Mouse (Mus musculus) forebrain, embryonic 14.5 days (tissue): ENCODE results near the gene Nos3. TPM values are rescaled to one million over a fixed set of nuclear protein-coding genes. Genes with fewer than 3 reads are reported as not detected.

Source experiments
- ATAC-seq: fragments of 200-750 bp; cut with Nextera tagmentation; 2 replicates; pipeline ENCODE4 v1.8.0; 2017; ENCODE audit warnings: mild to moderate bottlenecking, moderate library complexity
- DNase-seq: peaks from one replicate; pipeline ENCODE4 v3.0.0-alpha.2; 2015; ENCODE audit warnings: low spot score
- H3K27ac ChIP-seq: fragments of 300-500 bp; sonication (generic); 2 replicates; pipeline ENCODE4 v1.5.1; 2014; ENCODE audit warnings: low read depth, mild to moderate bottlenecking, control low read depth, low read length, moderate library complexity
- H3K27me3 ChIP-seq: fragments of 300-500 bp; sonication (generic); replicated peaks from 2 replicates; pipeline ENCODE4 v1.6.1; 2014; ENCODE audit warnings: low read length, control low read depth, mixed read lengths; ENCODE audit not compliant: control insufficient read depth, insufficient read depth
- H3K36me3 ChIP-seq: fragments of 300-500 bp; sonication (generic); 2 replicates; pipeline ENCODE4 v1.6.1; 2014; ENCODE audit warnings: low read length, control low read depth; ENCODE audit not compliant: control insufficient read depth, insufficient read depth
- H3K4me1 ChIP-seq: fragments of 300-500 bp; sonication (generic); 2 replicates; pipeline ENCODE4 v1.6.1; 2014; ENCODE audit warnings: antibody characterized with exemption, low read length, control low read depth; ENCODE audit not compliant: control insufficient read depth, insufficient read depth
- H3K4me2 ChIP-seq: fragments of 300-500 bp; sonication (generic); 2 replicates; pipeline ENCODE4 v1.6.1; 2014; ENCODE audit warnings: mild to moderate bottlenecking, control low read depth, low read length
- H3K4me3 ChIP-seq: fragments of 300-500 bp; sonication (generic); 2 replicates; pipeline ENCODE4 v1.5.1; 2014; ENCODE audit warnings: low read depth, low read length, control low read depth
- H3K9ac ChIP-seq: fragments of 300-500 bp; sonication (generic); 2 replicates; pipeline ENCODE4 v1.6.1; 2014; ENCODE audit warnings: mild to moderate bottlenecking, low read length, control low read depth, moderate library complexity
- H3K9me3 ChIP-seq: fragments of 300-500 bp; sonication (generic); replicated peaks from 2 replicates; pipeline ENCODE4 v1.6.1; 2016; ENCODE audit warnings: low read length, control low read depth, mixed read lengths; ENCODE audit not compliant: control insufficient read depth
- WGBS: fragments of 180-500 bp; shearing (Covaris S2); extraction: QIAGEN DNeasy Blood & Tissue Kit; methylation state at CpG from one replicate; pipeline ENCODE4 v1.1.7; 2014; 5-methylcytosine and 5-hydroxymethylcytosine counted together
- polyA plus RNA-seq: library from polyadenylated mRNA; unstranded; fragments of >200 nt; fragmentation: Nextera tagmentation; extraction: Ambion mirVana; gene quantifications from 2 replicates; pipeline ENCODE4 v1.2.1, GENCODE M21; 2014

Gene Nos3
- polyA plus RNA-seq, 1 experiment from 2014 or later, result 4.6 TPM

GRCm38 (mm10) chr5:24385374-24385773, 20.8 kb downstream of the Nos3 start:
- no peak overlapping the region for H3K27ac ChIP-seq
- H3K4me3 ChIP-seq, result no peak overlapping the region
- no peaks in the 10 kb centered on the region for H3K36me3 ChIP-seq
- peaks cover 31% of the 10 kb centered on the region for H3K27me3 ChIP-seq
- no peaks in the 10 kb centered on the region for H3K9me3 ChIP-seq
- no peak overlapping the region for H3K9ac ChIP-seq
- 91% methylated on average over 5 of the region's 5 CpGs for WGBS
- no peak overlapping the region for H3K4me2 ChIP-seq
- no peak for ATAC-seq
- DNase-seq, result no peak
- peaks cover 12% of the 10 kb centered on the region for H3K4me1 ChIP-seq

- Histone ChIP-seq H3K4me2 (no peak overlapping the region), H3K36me3 (no peaks in the 10 kb centered on the region), H3K4me3 (no peak overlapping the region), H3K9me3 (no peaks in the 10 kb centered on the region), H3K27me3 (peaks cover 31% of the 10 kb centered on the region), H3K9ac (no peak overlapping the region), H3K4me1 (peaks cover 12% of the 10 kb centered on the region), H3K27ac (no peak overlapping the region)
- DNase-seq (no peak), ATAC-seq (no peak)
- 77% methylated on average over 10 of the region's 10 CpGs for WGBS
Measured at GRCm38 (mm10) chr5:24385887-24386550, 21.4 kb downstream of the Nos3 start.

DNA sequence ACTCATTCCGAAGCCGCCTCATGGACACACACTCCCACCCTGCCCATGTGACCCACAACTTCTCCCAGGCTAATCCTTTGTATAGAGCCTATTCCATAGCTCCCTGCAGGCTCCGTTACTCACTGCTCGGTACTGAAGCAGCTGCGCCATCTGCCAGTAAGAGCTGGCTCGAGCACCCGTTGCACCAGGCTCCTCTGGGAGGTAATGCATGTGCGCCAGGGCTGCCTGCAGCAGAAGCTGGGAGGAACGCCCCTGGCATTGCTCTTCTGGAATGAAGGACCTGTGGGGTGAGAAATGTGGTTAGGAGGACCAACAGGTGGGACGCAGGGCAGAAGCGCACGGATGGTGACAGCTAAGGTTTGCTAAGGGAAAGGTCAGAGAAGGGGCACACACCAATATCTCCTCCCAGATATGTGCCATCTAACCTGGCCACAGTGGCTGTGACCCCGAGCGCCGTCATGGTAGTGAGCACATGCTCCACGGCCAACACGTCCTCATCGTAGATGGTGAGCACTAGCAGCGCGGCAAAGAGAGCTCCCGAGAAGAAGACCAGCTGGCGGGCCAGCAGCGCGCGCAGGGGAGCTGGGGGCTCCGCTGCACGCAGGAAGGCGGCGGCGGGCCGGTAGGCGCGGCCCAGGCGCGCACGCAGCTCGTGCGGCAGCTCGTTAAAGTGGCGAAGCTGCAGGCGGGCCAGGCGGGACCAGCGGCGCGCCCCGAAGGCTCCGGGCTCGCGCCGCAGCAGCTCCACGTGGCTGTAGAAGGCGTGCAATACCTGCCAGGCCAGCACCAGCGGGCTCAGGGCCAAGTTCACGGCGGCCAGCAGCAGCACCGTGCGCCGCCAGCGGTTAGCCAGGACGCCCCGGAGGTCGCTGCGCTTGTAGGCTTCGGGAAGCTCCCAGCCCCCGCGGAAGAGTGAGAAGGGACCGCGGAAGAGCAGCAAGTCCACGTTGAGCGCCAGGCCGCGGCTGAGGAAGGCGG, 22.9 kb downstream of the Nos3 start:
- Histone ChIP-seq H3K36me3 (no peaks in the 10 kb centered on the region), H3K4me2 (peak overlapping the region; percentile 94), H3K4me3 (peak overlapping the region; percentile 43), H3K27ac (0 out of 2 replicates have a peak overlapping the region, but pooled peaks have one; percentile 14), H3K27me3 (peaks cover 31% of the 10 kb centered on the region), H3K4me1 (peaks cover 12% of the 10 kb centered on the region), H3K9ac (peak overlapping the region; percentile 60), H3K9me3 (no peaks in the 10 kb centered on the region)
- DNase-seq (peak; percentile 88), ATAC-seq (peak; percentile 78)
- 1% methylated on average over 72 of the region's 73 CpGs for WGBS

- WGBS, result 22% methylated on average over 24 of the region's 26 CpGs
- no peak for ATAC-seq
Measured at GRCm38 (mm10) chr5:24388246-24388915, 23.8 kb downstream of the Nos3 start.

DNA sequence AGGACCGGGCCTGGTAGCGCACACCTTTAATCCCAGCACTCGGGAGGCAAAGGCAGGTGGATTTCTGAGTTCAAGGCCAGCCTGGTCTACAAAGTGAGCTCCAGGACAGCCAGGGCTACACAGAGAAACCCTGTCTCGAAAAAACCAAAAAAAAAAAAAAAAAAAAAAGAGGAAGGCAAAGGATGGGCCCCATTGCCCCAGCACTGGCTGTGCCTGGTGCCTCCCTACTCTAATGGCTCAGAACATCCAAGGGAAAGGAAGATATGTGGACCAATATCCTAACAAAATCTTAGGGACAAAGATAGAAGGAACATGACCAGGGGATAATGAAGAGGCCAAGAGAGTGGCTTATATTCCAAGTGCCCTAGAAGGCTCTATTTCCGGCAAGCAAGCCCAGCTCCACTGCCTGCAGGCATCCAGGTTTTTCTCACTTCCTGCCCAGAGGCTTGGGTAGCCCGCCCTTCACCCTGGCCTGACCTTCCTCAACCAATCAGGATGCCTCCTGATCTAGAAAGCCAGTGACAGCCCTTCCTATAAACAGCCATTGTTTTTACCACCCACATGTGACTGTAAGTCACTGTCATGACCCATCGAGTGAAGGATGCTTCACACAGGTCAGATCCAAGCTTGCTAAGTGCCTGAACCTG, 24.5 kb downstream of the Nos3 start:
- Histone ChIP-seq H3K36me3 (no peaks in the 10 kb centered on the region), H3K4me3 (no peak overlapping the region), H3K27me3 (peaks cover 31% of the 10 kb centered on the region), H3K4me2 (no peak overlapping the region), H3K4me1 (peaks cover 6% of the 10 kb centered on the region), H3K9me3 (no peaks in the 10 kb centered on the region), H3K27ac (no peak overlapping the region), H3K9ac (no peak overlapping the region)
- WGBS, result 55% methylated on average over 6 of the region's 7 CpGs
- ATAC-seq, result no peak
- DNase-seq, result no peak

More at GRCm38 (mm10) chr5:24388246-24388915, 23.8 kb downstream of the Nos3 start:
- H3K4me1 ChIP-seq, result peaks cover 9% of the 10 kb centered on the region
- H3K36me3 ChIP-seq, result no peaks in the 10 kb centered on the region
- no peak overlapping the region for H3K27ac ChIP-seq
- DNase-seq, result no peak
- no peaks in the 10 kb centered on the region for H3K9me3 ChIP-seq
- H3K4me3 ChIP-seq, result peak overlapping the region; percentile 43
- peak overlapping the region; percentile 60 for H3K9ac ChIP-seq
- peak overlapping the region; percentile 94 for H3K4me2 ChIP-seq
- H3K27me3 ChIP-seq, result peaks cover 31% of the 10 kb centered on the region

- Histone ChIP-seq H3K27me3 (peaks cover 31% of the 10 kb centered on the region), H3K4me2 (no peak overlapping the region), H3K9me3 (no peaks in the 10 kb centered on the region), H3K4me3 (no peak overlapping the region), H3K27ac (no peak overlapping the region), H3K4me1 (peaks cover 6% of the 10 kb centered on the region), H3K9ac (no peak overlapping the region), H3K36me3 (no peaks in the 10 kb centered on the region)
- 70% methylated on average over 4 of the region's 4 CpGs for WGBS
- no peak for DNase-seq
- no peak for ATAC-seq
Measured at GRCm38 (mm10) chr5:24389658-24390020, 25.0 kb downstream of the Nos3 start.

- DNase-seq (no peak), ATAC-seq (no peak)
- peaks cover 6% of the 10 kb centered on the region for H3K4me1 ChIP-seq
- H3K36me3 ChIP-seq, result no peaks in the 10 kb centered on the region
- H3K9ac ChIP-seq, result no peak within 1 kb of the TSS
- no peak within 1 kb of the TSS for H3K4me2 ChIP-seq
- no peak within 1 kb of the TSS for H3K27ac ChIP-seq
- no peaks in the 10 kb centered on the region for H3K9me3 ChIP-seq
- 86% methylated on average over 7 of the region's 7 CpGs for WGBS
- no peak within 1 kb of the TSS for H3K4me3 ChIP-seq
- peaks cover 22% of the 10 kb centered on the region for H3K27me3 ChIP-seq
Measured at GRCm38 (mm10) chr5:24391864-24392263, 27.3 kb downstream of the Nos3 start, which contains the start of gene Atg9b. Atg9b (minus strand) TSS chr5:24392143.

DNA sequence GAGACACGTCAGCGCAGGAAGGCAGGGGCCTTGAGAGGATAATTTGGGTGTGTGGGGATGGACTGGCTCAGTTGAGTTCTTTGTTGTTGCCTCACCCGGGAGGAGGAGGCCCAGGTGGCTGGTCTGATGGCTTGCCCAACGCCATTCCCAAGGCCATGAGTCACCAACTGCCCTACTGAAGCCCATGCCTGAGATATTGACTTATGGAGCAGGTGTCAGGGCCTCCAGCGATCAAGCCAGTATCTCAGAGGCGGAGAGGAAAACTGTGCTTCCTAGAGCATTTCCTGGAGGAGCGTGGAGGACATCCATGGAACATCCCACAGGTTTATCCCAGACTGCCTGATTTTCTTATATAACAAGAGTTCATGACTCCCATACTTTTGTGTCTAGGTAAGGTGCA, 28.1 kb downstream of the Nos3 start:
- WGBS, result 78% methylated on average over 7 of the region's 7 CpGs
- Histone ChIP-seq H3K27ac (no peak overlapping the region), H3K4me3 (no peak overlapping the region), H3K9ac (no peak overlapping the region), H3K27me3 (peaks cover 14% of the 10 kb centered on the region), H3K9me3 (no peaks in the 10 kb centered on the region), H3K4me2 (no peak overlapping the region), H3K4me1 (peaks cover under 1% of the 10 kb centered on the region; the same call in 1 of the 2 replicates), H3K36me3 (no peaks in the 10 kb centered on the region)
- ATAC-seq, result no peak
- DNase-seq, result no peak
